Mouse (Mus musculus) limb, embryonic 14.5 days (tissue): ENCODE measurements at regions not wholly inside any gene's neighbourhood (a gene's known extent, or its start where the extent isn't known, plus 50 kb on each side); places are given as distances from the start of the nearest gene placed in this dataset.

Experiments
- ATAC-seq: fragments of 200-750 bp; cut with Nextera tagmentation; 2 replicates; pipeline ENCODE4 v1.8.0; 2017; ENCODE audit warnings: low read depth, moderate number of reproducible peaks, moderate TSS enrichment; ENCODE audit not compliant: low FRiP score
- DNase-seq: peaks from one replicate; pipeline ENCODE4 v3.0.0-alpha.2; 2015; ENCODE audit warnings: low spot score
- H3K27ac ChIP-seq: fragments of 300-500 bp; sonication (generic); replicated peaks from 2 replicates; pipeline ENCODE4 v1.5.1; 2014; ENCODE audit warnings: low read depth, mild to moderate bottlenecking, low read length, moderate library complexity, mixed read lengths
- H3K27me3 ChIP-seq: fragments of 300-500 bp; sonication (generic); 2 replicates; pipeline ENCODE4 v1.6.1; 2014; ENCODE audit warnings: low read length, mixed read lengths; ENCODE audit not compliant: control insufficient read depth, insufficient read depth
- H3K36me3 ChIP-seq: fragments of 300-500 bp; sonication (generic); 2 replicates; pipeline ENCODE4 v1.6.1; 2014; ENCODE audit warnings: mild to moderate bottlenecking, low read length, moderate library complexity, mixed read lengths; ENCODE audit not compliant: control insufficient read depth, insufficient read depth
- H3K4me1 ChIP-seq: fragments of 300-500 bp; sonication (generic); 2 replicates; pipeline ENCODE4 v1.6.1; 2014; ENCODE audit warnings: antibody characterized with exemption, low read length, mixed read lengths; ENCODE audit not compliant: control insufficient read depth, insufficient read depth
- H3K4me2 ChIP-seq: fragments of 300-500 bp; sonication (generic); replicated peaks from 2 replicates; pipeline ENCODE4 v1.6.1; 2014; ENCODE audit warnings: low read depth, mild to moderate bottlenecking, low read length, moderate library complexity; ENCODE audit not compliant: severe bottlenecking
- H3K4me3 ChIP-seq: fragments of 300-500 bp; sonication (generic); replicated peaks from 2 replicates; pipeline ENCODE4 v1.5.1; 2014; ENCODE audit warnings: low read length
- H3K9ac ChIP-seq: fragments of 300-500 bp; sonication (generic); 2 replicates; pipeline ENCODE4 v1.6.1; 2014; ENCODE audit warnings: mild to moderate bottlenecking, low read depth, low read length, moderate library complexity; ENCODE audit not compliant: severe bottlenecking
- H3K9me3 ChIP-seq: fragments of 300-500 bp; sonication (generic); 2 replicates; pipeline ENCODE4 v1.6.1; 2016; ENCODE audit warnings: low read length; ENCODE audit not compliant: control insufficient read depth
- POLR2A ChIP-seq: fragments of 200-500 bp; IDR thresholded peaks from 2 replicates; pipeline ENCODE4 v1.8.0; 2012; ENCODE audit warnings: inconsistent platforms, mild to moderate bottlenecking, moderate library complexity, borderline replicate concordance; ENCODE audit not compliant: insufficient read depth, insufficient read length; ENCODE audit errors: extremely low read depth
- WGBS: fragments of 180-500 bp; shearing (Covaris S2); extraction: QIAGEN DNeasy Blood & Tissue Kit; methylation state at CpG from one replicate; pipeline ENCODE4 v1.1.7; 2014; 5-methylcytosine and 5-hydroxymethylcytosine counted together

DNA sequence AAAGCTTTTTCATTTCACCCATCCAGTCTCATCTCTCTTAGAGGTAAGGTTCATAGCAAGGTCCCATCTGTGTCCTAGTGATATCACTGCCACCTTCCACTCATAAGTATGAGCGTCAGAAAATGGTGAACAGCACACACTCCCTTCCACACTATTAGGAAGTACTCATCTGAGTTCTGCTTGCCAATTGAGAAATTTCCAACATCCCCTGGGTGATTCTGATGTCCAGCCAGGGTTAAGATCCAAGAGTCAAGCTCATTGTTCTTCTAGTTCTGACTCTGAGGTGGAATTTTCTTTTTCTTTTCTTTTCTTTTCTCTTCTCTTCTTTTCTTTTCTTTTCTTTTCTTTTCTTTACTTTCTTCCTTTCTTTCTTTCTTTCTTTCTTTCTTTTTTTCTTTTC is 577.3 kb downstream of the Rwdd3 start:
- Histone ChIP-seq H3K27me3 (no peaks in the 10 kb centered on the region), H3K4me1 (no peaks in the 10 kb centered on the region), H3K4me2 (no peak overlapping the region), H3K36me3 (no peaks in the 10 kb centered on the region), H3K27ac (no peak overlapping the region), H3K4me3 (no peak overlapping the region), H3K9ac (no peak overlapping the region), H3K9me3 (no peaks in the 10 kb centered on the region)
- no peak for DNase-seq
- no peak for TF ChIP-seq POLR2A
- WGBS, result 86% methylated on average over 1 of the region's 1 CpGs
- ATAC-seq, result no peak

DNA sequence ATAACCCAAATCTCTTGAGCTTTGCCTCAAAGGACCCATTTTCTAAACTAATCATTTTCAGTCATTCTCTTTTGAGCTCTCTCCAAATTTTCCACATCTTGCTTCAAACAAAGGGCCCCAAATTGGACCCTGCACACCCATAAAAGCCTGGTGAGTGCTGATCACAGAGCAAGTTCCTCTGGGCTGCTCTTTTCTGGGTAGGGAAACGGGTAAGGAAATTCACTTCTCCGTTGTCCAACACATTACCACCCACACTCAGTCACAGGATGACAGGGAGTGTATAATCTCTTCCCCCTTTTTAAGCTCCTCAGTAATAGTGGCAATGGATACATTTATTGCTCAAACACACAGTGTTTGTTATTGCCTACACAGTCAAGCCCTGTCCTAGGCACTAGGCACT is 580.3 kb downstream of the Rwdd3 start:
- H3K4me1 ChIP-seq, result no peaks in the 10 kb centered on the region
- no peak for ATAC-seq
- no peaks in the 10 kb centered on the region for H3K9me3 ChIP-seq
- no peak overlapping the region for H3K4me3 ChIP-seq
- H3K4me2 ChIP-seq, result no peak overlapping the region
- no peaks in the 10 kb centered on the region for H3K36me3 ChIP-seq
- TF ChIP-seq POLR2A, result no peak
- no peaks in the 10 kb centered on the region for H3K27me3 ChIP-seq
- H3K27ac ChIP-seq, result no peak overlapping the region
- 26% methylated on average over 2 of the region's 2 CpGs for WGBS
- no peak overlapping the region for H3K9ac ChIP-seq
- no peak for DNase-seq

DNA sequence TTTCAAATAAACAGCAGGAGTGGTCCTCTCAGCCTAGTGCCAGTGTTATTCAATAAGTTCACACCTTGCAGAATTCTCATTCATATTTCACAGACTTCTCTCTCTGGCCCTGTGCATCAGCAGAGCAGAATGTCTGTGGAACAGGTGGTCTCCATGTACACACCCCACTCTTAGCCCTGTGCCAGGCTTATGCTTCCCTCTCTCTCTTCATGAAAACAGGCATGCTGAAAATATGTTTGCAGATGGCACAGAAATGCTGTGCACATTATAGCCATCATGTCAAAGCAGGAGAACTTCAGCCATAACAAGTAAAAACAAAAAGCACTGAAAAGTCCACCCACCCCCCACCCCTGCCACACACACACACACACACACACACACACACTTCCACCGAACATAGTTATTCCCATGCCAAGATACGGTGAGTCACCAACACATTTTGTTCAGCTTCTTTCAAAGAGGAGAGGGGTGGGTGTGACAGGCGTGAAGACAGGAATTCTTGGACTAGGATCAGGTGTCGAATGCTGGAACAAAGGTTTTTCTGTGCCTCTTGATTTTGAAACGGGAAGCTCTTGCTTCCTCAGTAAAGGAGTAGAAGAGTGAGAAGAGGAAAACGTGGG is 600.6 kb downstream of the Rwdd3 start:
- WGBS, result 44% methylated on average over 6 of the region's 6 CpGs
- H3K4me2 ChIP-seq, result no peak overlapping the region
- no peak for TF ChIP-seq POLR2A
- ATAC-seq (no peak), DNase-seq (no peak)
- no peaks in the 10 kb centered on the region for H3K9me3 ChIP-seq
- no peaks in the 10 kb centered on the region for H3K4me1 ChIP-seq
- H3K36me3 ChIP-seq, result no peaks in the 10 kb centered on the region
- H3K27ac ChIP-seq, result no peak overlapping the region
- no peak overlapping the region for H3K9ac ChIP-seq
- H3K27me3 ChIP-seq, result no peaks in the 10 kb centered on the region
- no peak overlapping the region for H3K4me3 ChIP-seq

DNA sequence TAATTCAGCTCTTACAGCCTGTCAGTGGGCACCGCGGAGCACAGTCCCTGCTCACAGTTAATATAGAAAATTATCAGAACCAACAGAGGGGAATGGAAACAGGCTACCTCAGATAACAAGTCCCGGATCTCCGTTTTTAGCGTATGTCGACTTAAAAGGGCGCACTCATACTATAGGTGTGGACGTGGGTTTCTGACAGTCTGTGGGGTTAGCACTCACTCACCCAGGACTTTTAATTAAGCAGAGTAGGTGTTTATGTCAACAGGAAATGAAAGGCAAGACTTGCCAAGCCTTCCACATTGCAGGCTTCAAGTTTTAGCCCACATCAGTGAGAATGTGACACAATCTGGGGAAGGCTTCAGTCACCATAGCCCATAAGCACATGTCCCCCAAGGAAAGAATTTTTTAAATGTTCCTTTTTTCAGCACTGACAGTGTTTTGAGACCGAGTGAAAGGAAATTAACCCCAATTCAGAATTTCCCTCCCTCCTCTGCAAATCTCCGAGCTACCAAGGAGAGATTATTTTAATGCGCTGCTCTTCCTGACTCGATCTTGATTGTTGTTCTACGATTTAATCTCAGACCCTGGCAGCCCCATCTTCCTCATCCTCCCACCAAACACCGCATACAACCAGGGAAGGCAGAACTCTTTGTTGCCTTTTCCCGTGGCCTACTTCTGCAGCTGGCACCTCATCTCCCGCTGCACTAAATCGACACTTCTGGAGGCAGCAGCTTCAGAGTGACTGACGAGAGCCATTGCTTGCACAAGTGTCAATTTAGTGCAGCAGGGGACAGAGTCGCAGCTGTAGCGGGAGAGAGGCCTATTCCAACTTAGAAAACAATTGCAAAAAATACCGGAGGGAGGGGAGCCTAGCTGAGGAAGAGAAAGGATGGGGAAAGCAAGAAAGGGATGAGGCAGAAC is 629.7 kb downstream of the Rwdd3 start:
- no peak for TF ChIP-seq POLR2A
- ATAC-seq (no peak), DNase-seq (no peak)
- 28% methylated on average over 21 of the region's 21 CpGs for WGBS
- Histone ChIP-seq H3K36me3 (no peaks in the 10 kb centered on the region), H3K9me3 (no peaks in the 10 kb centered on the region), H3K4me2 (peak overlapping the region; percentile 36), H3K27me3 (no peaks in the 10 kb centered on the region), H3K27ac (no peak overlapping the region), H3K4me3 (peak overlapping the region; percentile 7; the same call in 1 of the 2 replicates), H3K4me1 (0 out of 2 replicates have a peak, but pooled peaks cover 5% of the 10 kb centered on the region), H3K9ac (no peak overlapping the region)

DNA sequence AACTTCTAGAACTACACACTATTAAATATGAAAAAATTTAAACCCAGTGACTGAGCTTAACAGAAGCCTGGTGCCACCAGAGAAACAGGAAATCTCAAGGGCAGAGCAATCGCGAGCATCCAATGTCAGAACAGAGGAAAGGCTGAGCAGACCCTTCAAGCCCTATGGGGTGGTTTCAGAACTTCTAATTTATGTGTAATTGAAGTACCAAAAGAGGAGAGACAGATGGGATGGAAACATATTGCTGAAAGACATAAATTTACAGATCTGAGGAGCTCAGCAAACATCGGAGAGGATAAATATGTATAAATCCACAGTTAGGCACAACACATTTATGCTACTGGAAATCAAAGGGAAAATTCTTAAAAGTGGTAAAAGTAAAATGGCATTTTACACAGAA is 637.6 kb downstream of the Rwdd3 start:
- DNase-seq, result no peak
- no peak overlapping the region for H3K27ac ChIP-seq
- no peaks in the 10 kb centered on the region for H3K36me3 ChIP-seq

More for the DNA sequence above, 637.6 kb downstream of the Rwdd3 start:
- Histone ChIP-seq H3K9me3 (no peaks in the 10 kb centered on the region), H3K27me3 (no peaks in the 10 kb centered on the region), H3K4me1 (no peaks in the 10 kb centered on the region), H3K4me3 (no peak overlapping the region), H3K4me2 (no peak overlapping the region), H3K9ac (no peak overlapping the region)
- no peak for TF ChIP-seq POLR2A
- ATAC-seq, result no peak
- WGBS, result 73% methylated on average over 3 of the region's 3 CpGs
